Mouse (Mus musculus) CH12.LX (cell line): ENCODE measurements around the gene Cep78. TPM values are rescaled to one million over a fixed set of nuclear protein-coding genes. Genes with fewer than 3 reads are reported as not detected.
A peak's percentile ranks its signal among the peaks of the same experiment; 100 is the strongest.

ENCODE experiments used
- DNase-seq: peaks from one replicate; pipeline ENCODE4 v3.0.0-alpha.2; 2013; ENCODE audit errors: extremely low read depth
- H3K27ac ChIP-seq: 2 replicates; pipeline ENCODE4 v1.5.1; 2012; ENCODE audit warnings: low read depth, mild to moderate bottlenecking, control low read depth, moderate library complexity; ENCODE audit not compliant: insufficient read depth
- H3K27me3 ChIP-seq: replicated peaks from 2 replicates; pipeline ENCODE3; 2012; ENCODE audit warnings: inconsistent platforms
- H3K36me3 ChIP-seq, 2 experiments: replicated peaks in 1 of 2; 2 replicates each; pipeline versions ENCODE3 to v1.6.1; 2012; ENCODE audit warnings: inconsistent platforms in 1 of 2, low read length in 1 of 2, mild to moderate bottlenecking in 1 of 2, mixed read lengths in 1 of 2, moderate library complexity in 1 of 2; ENCODE audit not compliant: control insufficient read depth in 1 of 2, insufficient read depth in 1 of 2
- H3K4me1 ChIP-seq, 2 experiments: 2 replicates each; pipeline ENCODE4 v1.6.1; 2012; ENCODE audit warnings: inconsistent platforms in 1 of 2, moderate library complexity in 1 of 2; ENCODE audit not compliant: insufficient read depth in 2 of 2, control insufficient read depth in 1 of 2
- H3K4me2 ChIP-seq: 2 replicates; pipeline ENCODE4 v1.6.1; 2012; ENCODE audit warnings: low read depth, mild to moderate bottlenecking, control low read depth; ENCODE audit not compliant: poor library complexity, insufficient read depth, severe bottlenecking
- H3K4me3 ChIP-seq, 3 experiments: fragments of 150-350 bp in 1 of 3; sonication (generic) in 1 of 3; replicated peaks in 1 of 3; 2 replicates each; pipeline versions ENCODE3 to v1.5.1; 2011 to 2012; ENCODE audit warnings: low read depth in 2 of 3, low read length in 2 of 3, mild to moderate bottlenecking in 2 of 3, moderate library complexity in 2 of 3, control low read depth in 1 of 3, improper control_type of control experiment in 1 of 3, inconsistent platforms in 1 of 3, mixed read lengths in 1 of 3; ENCODE audit not compliant: poor library complexity in 1 of 3
- H3K79me2 ChIP-seq: replicated peaks from 2 replicates; pipeline ENCODE4 v1.6.1; 2012; ENCODE audit warnings: mild to moderate bottlenecking, moderate library complexity; ENCODE audit not compliant: control insufficient read depth, poor library complexity, insufficient read depth, severe bottlenecking; ENCODE audit errors: extremely low read depth
- H3K9ac ChIP-seq: 2 replicates; pipeline ENCODE4 v1.6.1; 2012; ENCODE audit warnings: low read depth, mild to moderate bottlenecking, control low read depth, moderate library complexity; ENCODE audit not compliant: insufficient read depth
- H3K9me3 ChIP-seq: replicated peaks from 2 replicates; pipeline ENCODE3; 2012; ENCODE audit warnings: low read length, inconsistent platforms, mixed read lengths
- BHLHE40 ChIP-seq: IDR thresholded peaks from 2 replicates; pipeline ENCODE4 v1.6.1; 2011; ENCODE audit warnings: mild to moderate bottlenecking, low read depth, low read length, improper control_type of control experiment
- CTCF ChIP-seq, 2 experiments: IDR thresholded peaks in 1 of 2; conservative IDR thresholded peaks in 1 of 2; 2 replicates each; pipeline ENCODE4 v1.5.1; 2011 to 2012; ENCODE audit warnings: low read depth in 2 of 2, low read length in 2 of 2, improper control_type of control experiment in 1 of 2, inconsistent platforms in 1 of 2, mild to moderate bottlenecking in 1 of 2, moderate library complexity in 1 of 2
- ELF1 ChIP-seq: IDR thresholded peaks from 2 replicates; pipeline ENCODE4 v1.6.1; 2014; ENCODE audit warnings: low read depth, mild to moderate bottlenecking, inconsistent platforms, low read length, improper control_type of control experiment
- EP300 ChIP-seq: IDR thresholded peaks from 2 replicates; pipeline ENCODE4 v1.6.1; 2011; ENCODE audit warnings: low read length, improper control_type of control experiment
- GABPA ChIP-seq: IDR thresholded peaks from 2 replicates; pipeline ENCODE4 v1.6.1; 2012; ENCODE audit warnings: low read depth, low read length, improper control_type of control experiment, inconsistent platforms; ENCODE audit not compliant: insufficient replicate concordance
- JUN ChIP-seq: IDR thresholded peaks from 2 replicates; pipeline ENCODE4 v1.6.1; 2011; ENCODE audit warnings: low read depth, mild to moderate bottlenecking, low read length, improper control_type of control experiment, moderate library complexity; ENCODE audit not compliant: insufficient read depth
- JUND ChIP-seq: conservative IDR thresholded peaks from 2 replicates; pipeline ENCODE4 v1.6.1; 2011; ENCODE audit warnings: low read depth, low read length, improper control_type of control experiment
- MAX ChIP-seq: IDR thresholded peaks from 2 replicates; pipeline ENCODE4 v1.6.1; 2011; ENCODE audit warnings: low read length, improper control_type of control experiment
- MAZ ChIP-seq: IDR thresholded peaks from 2 replicates; pipeline ENCODE4 v1.6.1; 2012; ENCODE audit warnings: low read depth, mild to moderate bottlenecking, inconsistent platforms, low read length, improper control_type of control experiment, moderate library complexity
- MEF2A ChIP-seq: IDR thresholded peaks from 2 replicates; pipeline ENCODE4 v1.6.1; 2014; ENCODE audit warnings: low read depth, mild to moderate bottlenecking, inconsistent platforms, low read length, improper control_type of control experiment, borderline replicate concordance
- MYC ChIP-seq: IDR thresholded peaks from 2 replicates; pipeline ENCODE4 v1.6.1; 2011; ENCODE audit warnings: low read depth, mild to moderate bottlenecking, improper control_type of control experiment, low read length
- NELFE ChIP-seq: IDR thresholded peaks from 2 replicates; pipeline ENCODE4 v1.6.1; 2011; ENCODE audit warnings: low read depth, low read length, improper control_type of control experiment
- NRF1 ChIP-seq: IDR thresholded peaks from 2 replicates; pipeline ENCODE4 v1.6.1; 2014; ENCODE audit warnings: low read depth, mild to moderate bottlenecking, inconsistent platforms, low read length, improper control_type of control experiment, moderate library complexity
- SIN3A ChIP-seq: IDR thresholded peaks from 2 replicates; pipeline ENCODE4 v1.6.1; 2012; ENCODE audit warnings: low read length, improper control_type of control experiment, inconsistent platforms
- TBP ChIP-seq: conservative IDR thresholded peaks from 2 replicates; pipeline ENCODE4 v1.6.1; 2011; ENCODE audit warnings: low read depth, low read length, improper control_type of control experiment
- ZC3H11A ChIP-seq: IDR thresholded peaks from 2 replicates; pipeline ENCODE4 v1.6.1; 2012; ENCODE audit warnings: low read depth, mild to moderate bottlenecking, inconsistent platforms, low read length, improper control_type of control experiment
- ZMIZ1 ChIP-seq: IDR thresholded peaks from 2 replicates; pipeline ENCODE4 v1.6.1; 2012; ENCODE audit warnings: low read depth, mild to moderate bottlenecking, inconsistent platforms, low read length, improper control_type of control experiment
- ZNF384 ChIP-seq: IDR thresholded peaks from 2 replicates; pipeline ENCODE4 v1.6.1; 2012; ENCODE audit warnings: low read depth, low read length, improper control_type of control experiment, inconsistent platforms
- dilution Hi-C: fragments of 300-500 bp; cut with MboI; formaldehyde crosslinking; loops from 2 replicates; pipeline ENCODE4 v1.14.3; 2020; ENCODE audit warnings: low sequenced_read_pairs; ENCODE audit not compliant: extremely low pct_unique_long_range_greater_than_20kb, extremely low pct_ligation_motif_present
- in situ Hi-C: fragments of 300-500 bp; cut with MboI; formaldehyde crosslinking; loops from 3 replicates; pipeline ENCODE4 v1.14.3; 2019; ENCODE audit warnings: low sequenced_read_pairs, low pct_ligation_motif_present, low pct_unique_long_range_greater_than_20kb, mixed read lengths
- polyA plus RNA-seq: library from polyadenylated mRNA; unstranded; fragments of >175 nt; gene quantifications from 2 replicates; pipeline ENCODE4 v1.2.1, GENCODE M21; 2012; ENCODE audit warnings: low read depth; ENCODE audit not compliant: insufficient read length
- total RNA-seq, 2 experiments: library from RNA; depleted of rRNA; stranded (reverse); fragments of 300-350 nt in 1 of 2; fragments of >200 nt in 1 of 2; gene quantifications; 2 replicates each; pipeline ENCODE4 v1.2.3; 2012 to 2014

The Cep78 gene
- total and polyA plus RNA-seq, 3 experiments, result 9.9 to 18.3 (median 11.7) TPM

- Histone ChIP-seq H3K79me2 (no peaks in the 10 kb centered on the region), H3K9ac (peak overlapping the region; percentile 26; the same call in 1 of the 2 replicates), H3K27ac (peak overlapping the region; percentile 58; the same call in 1 of the 2 replicates)
- dilution Hi-C loops, result no loop called here
- TF ChIP-seq TBP (peak; percentile 94), NELFE (no peak), MYC (0 out of 2 replicates have a peak, but pooled peaks have one; percentile 30), JUN (no peak), MEF2A (no peak), ZMIZ1 (peak; percentile 98)
- TF ChIP-seq, all 38 proteins: peak for 3
- Histone ChIP-seq H3K36me3 (peaks cover 8 to 34% of the 10 kb centered on the region in 2 experiments), H3K4me2 (peak overlapping the region; percentile 55), H3K4me1 (peaks cover 4 to 29% of the 10 kb centered on the region in 2 experiments), H3K9me3 (no peaks in the 10 kb centered on the region), H3K4me3 (peak overlapping the region; percentile 89 to 97 (median 91)), H3K27me3 (no peaks in the 10 kb centered on the region)
- in situ Hi-C loops, result no loop called here
- no peak for DNase-seq
Observed at GRCm38 (mm10) chr19:15985172-15985713, 454 bp upstream of the Cep78 start.

- peaks cover 8 to 40% of the 10 kb centered on the region in 2 experiments for H3K36me3 ChIP-seq
- no peak for DNase-seq
- dilution Hi-C loops (no loop called here), in situ Hi-C loops (no loop called here)
- peak overlapping the region; percentile 72 for H3K9ac ChIP-seq
- no peaks in the 10 kb centered on the region for H3K27me3 ChIP-seq
- H3K4me1 ChIP-seq, result peaks cover 4 to 29% of the 10 kb centered on the region in 2 experiments
- H3K27ac ChIP-seq, result no peak overlapping the region
- H3K9me3 ChIP-seq, result no peaks in the 10 kb centered on the region
- TF ChIP-seq EP300, result no peak
- TF ChIP-seq ELF1, result no peak
- no peak for TF ChIP-seq BHLHE40
- no peak for TF ChIP-seq JUN
- no peak for TF ChIP-seq ZC3H11A
- no peak for TF ChIP-seq ZMIZ1
- no peak for TF ChIP-seq GABPA
- no peak for TF ChIP-seq NRF1
- no peak for TF ChIP-seq SIN3A
- no peak for TF ChIP-seq MAX
- TF ChIP-seq MAZ, result no peak
- no peak for TF ChIP-seq ZNF384
- no peak for TF ChIP-seq MEF2A
- no peak for TF ChIP-seq CTCF (conservative IDR thresholded peaks at IDR 0.05 in 1 of 2, IDR thresholded peaks at IDR 0.05 in 1 of 2; ENCODE audit: low read depth in 2 of 2, low read length in 2 of 2)
- TF ChIP-seq JUND, result no peak
- H3K4me2 ChIP-seq, result peak overlapping the region; percentile 81
- no peaks in the 10 kb centered on the region for H3K79me2 ChIP-seq
- H3K4me3 ChIP-seq, result peak overlapping the region; percentile 62 to 97 (median 89)
Observed at GRCm38 (mm10) chr19:15983739-15984344, 947 bp downstream of the Cep78 start.
